Mouse (Mus musculus): ENCODE measurements around the gene Frem2.

The Frem2 gene

DNA sequence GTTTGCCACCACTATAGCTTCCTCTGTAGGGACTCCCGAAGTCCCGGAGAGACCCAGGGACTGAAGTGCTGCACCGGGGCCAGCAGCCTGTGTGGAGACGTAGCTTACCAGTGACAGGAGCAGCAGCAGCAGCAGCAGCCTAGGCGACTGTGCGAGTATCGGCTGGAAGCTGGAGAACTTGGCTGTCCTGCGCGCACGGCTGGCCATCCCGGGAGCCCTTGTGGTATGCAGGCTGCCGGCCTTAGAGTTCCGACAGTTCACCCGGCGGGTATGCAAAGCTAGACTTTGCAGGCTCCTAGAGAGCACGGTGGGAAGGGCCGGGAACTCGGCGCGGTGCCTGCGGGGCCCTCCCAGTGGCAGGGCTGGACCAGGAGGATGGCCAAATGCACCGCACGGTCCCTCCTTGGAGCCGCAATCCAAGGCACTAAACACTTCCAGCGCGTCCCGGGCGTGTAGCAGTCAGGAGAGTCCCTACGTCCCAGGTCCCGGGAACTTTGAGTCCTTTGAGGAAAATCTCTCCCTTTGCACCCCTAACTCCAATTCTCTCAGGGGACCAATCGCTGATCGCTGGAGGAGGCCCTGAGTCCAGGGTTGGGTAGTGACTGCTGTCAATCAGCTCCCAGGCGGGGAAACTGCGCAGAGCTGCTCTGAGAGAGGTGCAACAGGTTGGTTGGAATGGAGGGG lies at the start of gene Frem2:
Gene Frem2 (minus strand): TSS at position 478 of the 684 bp plus-strand sequence.
- DNase-seq (ENCODE audit: low spot score) = peak; percentile 90

DNA sequence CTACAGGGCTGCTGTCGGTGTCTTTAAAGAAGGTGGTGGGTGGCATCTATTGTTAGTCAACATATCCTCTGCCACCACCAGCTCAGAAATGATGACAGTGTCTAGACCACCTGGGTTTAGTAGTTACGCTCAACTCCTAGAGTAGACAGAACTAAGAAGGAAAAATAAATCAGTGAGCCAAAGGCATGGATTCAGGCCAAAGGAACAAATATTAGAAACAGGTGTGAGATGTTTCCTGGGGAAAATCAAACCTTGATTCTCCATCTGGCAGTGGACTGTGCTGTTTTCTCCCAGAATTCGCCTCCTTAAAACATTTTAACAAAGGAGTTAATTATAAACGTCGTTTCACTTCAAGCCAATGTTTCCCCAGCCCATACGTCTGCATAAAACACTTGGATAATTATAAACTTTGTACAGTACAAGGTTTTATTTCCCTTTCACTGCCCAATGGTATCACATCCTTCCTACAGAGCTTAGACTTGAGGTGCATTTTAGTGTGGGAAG lies 48.9 kb upstream of the Frem2 start:
- no peak for DNase-seq (ENCODE audit: low spot score)

GRCm38 (mm10) chr3:53703126-53703505 lies 46.0 kb upstream of the Frem2 start:
- DNase-seq (ENCODE audit: low spot score) = peak; percentile 36

GRCm38 (mm10) chr3:53702421-53703125 lies 45.4 kb upstream of the Frem2 start:
- no peak for DNase-seq (ENCODE audit: low spot score)

DNA sequence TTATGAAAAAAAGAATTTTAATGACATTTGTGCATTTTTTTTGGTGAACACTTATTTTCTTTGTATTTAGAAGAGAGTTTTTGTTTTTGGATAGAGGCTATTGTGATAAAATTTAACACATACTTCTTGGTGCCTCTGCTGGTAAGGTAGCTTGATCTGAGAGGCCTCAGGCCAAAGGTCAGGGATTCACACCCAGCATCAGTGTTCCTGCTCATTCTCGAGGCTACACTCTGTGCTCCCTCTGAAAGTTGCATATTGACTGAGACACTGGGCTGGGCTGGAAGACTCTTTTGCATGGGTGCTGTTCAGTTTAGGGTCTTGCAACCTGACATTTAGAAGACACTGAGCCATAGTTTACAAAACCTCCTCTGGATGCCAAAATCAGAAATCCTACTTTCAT lies 44.8 kb upstream of the Frem2 start:
- no peak for DNase-seq (ENCODE audit: low spot score)

GRCm38 (mm10) chr3:53687776-53688175 lies 30.6 kb upstream of the Frem2 start:
- no peak for DNase-seq (ENCODE audit: low spot score)

- no peak for DNase-seq (ENCODE audit: low spot score)
These were observed 25.1 kb upstream of the Frem2 start for GRCm38 (mm10) chr3:53682244-53682643.

GRCm38 (mm10) chr3:53680816-53681215 lies 23.7 kb upstream of the Frem2 start:
- no peak for DNase-seq (ENCODE audit: low spot score)

DNA sequence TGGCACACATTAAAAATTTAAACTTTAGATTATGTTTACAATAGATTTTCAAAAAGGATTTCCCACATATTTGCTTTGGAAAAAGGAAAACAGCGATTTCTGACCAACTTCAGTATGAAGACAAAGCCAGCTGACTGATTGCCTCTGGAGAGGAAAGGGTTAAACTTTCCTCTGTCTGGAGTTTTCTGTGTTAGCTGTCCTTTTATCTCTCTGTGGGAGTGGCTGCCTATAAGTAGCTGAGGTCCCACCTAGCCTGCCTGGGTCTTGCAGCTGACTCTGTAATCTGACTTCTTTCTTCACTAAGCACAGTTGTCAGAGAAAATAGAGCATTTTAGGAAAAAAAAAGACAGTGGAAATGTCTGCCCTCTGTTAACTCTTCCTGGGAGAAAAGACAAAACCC lies 17.1 kb upstream of the Frem2 start:
- peak; percentile 77 for DNase-seq (ENCODE audit: low spot score)

GRCm38 (mm10) chr3:53669736-53670135 lies 12.6 kb upstream of the Frem2 start:
- no peak for DNase-seq (ENCODE audit: low spot score)

DNA sequence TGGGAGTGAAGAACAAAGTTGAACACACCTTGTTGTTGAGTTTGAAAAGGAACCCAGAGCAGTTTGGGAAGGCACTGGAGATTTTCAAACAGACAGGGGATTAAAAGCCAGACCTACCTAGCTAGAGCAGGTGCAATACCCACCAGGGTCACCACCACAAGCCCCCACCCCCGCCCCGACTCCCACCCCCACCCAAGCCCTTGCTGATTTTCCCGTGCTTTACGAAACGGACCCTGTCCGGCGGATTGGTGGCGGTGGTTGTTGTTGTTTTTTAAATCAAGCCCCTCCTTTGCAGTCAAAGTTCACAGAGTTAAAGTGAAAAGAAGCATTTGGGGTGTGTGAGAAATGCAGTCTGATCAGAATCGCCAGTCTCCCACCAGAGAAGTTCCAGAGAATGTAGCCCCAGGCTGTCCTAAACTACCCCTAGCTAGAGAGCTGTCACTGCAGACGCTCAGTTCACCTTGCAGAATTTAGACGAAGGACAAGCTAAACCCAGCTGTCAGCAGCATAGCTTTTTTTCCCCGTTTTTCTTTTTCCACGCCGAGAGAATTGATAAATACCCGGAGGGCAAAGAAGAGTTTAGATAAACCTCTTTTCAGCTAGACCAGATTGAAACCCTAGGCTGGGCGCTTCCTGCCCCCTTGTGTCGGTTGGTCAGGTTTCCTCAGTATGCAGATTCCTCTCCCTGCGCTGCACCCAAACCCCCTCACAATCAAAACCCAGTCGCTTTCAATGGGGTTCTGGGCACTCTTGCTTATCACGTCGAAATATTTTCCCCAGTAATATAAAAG lies 784 bp upstream of the Frem2 start:
- DNase-seq (ENCODE audit: low spot score) = peak; percentile 77

DNA sequence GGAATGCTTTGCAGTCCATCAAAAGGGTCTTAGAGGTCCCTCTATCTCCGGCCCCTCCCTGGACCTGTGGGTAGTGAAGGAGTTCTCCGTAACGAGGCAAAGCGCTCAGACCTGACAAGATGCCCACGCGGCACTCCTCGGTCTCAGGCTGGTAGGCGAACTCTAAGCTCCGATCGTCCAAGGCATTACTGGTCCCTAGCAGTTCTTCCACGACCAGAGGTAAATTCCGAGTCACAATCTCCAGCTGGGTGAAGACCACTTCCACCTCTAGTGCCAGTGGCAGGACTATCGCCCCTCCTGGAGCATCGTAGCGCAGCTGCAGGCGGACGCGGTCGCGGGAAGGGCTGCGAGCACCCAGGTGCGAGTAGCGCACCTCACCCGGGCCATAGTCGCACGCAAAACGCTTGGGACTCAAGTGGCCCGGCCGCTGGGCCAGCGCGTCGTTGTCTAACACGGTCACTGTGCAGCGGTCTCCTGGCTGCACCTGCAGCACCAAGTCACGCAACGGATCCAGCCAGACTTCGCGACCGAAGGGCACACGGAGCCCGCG lies 752 bp downstream of the Frem2 start:
- peak; percentile 34 for DNase-seq (ENCODE audit: low spot score)

- no peak for DNase-seq (ENCODE audit: low spot score)
These were observed 1.8 kb downstream of the Frem2 start for GRCm38 (mm10) chr3:53655343-53655742.

- peak; percentile 83 for DNase-seq (ENCODE audit: low spot score)
These were observed 7.0 kb downstream of the Frem2 start for GRCm38 (mm10) chr3:53650003-53650748.

DNA sequence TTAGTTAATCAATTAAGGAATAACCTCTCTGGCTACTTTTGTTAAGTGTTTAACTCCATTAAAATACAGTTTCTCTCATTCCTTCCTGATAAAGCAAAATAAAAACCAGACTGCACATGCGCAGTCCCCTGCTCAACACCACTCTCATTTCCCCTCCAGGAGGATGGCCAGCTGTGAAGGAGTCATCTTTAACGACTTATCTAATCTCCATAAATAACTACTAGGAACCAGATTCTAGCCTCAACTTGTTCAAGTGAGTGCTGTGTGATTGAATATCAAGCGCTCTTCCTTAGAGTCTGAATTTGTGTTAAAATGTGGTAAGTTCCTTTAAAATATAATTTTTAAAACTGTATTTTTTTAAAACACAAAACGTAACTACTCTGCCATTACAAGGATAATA lies 7.7 kb downstream of the Frem2 start:
- DNase-seq (ENCODE audit: low spot score) = no peak

GRCm38 (mm10) chr3:53648902-53649301 lies 8.3 kb downstream of the Frem2 start:
- no peak for DNase-seq (ENCODE audit: low spot score)

GRCm38 (mm10) chr3:53635948-53636347 lies 21.2 kb downstream of the Frem2 start:
- DNase-seq (ENCODE audit: low spot score) = no peak

- DNase-seq (ENCODE audit: low spot score) = peak; percentile 11
These were observed 26.0 kb downstream of the Frem2 start for GRCm38 (mm10) chr3:53631126-53631525.

DNA sequence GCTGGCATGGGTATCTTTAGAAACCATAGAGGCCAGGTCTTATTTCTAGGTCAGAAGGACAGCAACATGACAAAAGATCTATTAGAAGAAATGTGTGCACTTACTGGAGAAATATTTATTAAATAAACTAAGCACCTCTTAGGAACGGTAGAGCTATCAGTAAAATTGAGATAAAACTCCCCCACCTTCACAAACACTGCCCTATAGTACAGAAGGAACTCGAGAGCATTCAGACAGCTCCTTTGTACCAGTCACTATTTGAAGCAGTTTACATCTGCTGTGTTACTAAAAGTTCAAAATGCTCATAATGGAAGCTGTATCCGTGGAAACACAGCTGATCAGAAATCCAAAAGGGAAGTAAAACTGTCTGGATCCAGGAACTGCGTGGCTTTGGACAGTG lies 26.5 kb downstream of the Frem2 start:
- DNase-seq (ENCODE audit: low spot score) = no peak

DNA sequence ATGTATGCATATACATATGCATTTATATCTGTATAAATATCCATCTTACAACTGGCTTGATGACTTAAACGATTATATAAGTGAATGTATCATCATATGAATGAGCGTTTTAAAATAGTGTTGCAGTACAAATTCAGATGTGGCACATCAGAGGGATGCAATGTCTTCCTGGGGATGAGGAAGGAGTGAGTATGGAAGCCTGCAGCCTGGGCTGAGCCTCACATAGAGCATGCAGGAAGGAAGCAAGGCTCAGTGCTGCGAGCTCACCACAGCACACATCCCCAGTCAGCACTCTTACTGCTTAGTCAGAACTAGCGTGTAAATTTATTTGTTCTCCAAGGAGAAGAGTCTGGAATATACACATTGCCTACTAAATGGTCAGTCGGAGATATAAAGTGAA lies 27.2 kb downstream of the Frem2 start:
- no peak for DNase-seq (ENCODE audit: low spot score)

DNA sequence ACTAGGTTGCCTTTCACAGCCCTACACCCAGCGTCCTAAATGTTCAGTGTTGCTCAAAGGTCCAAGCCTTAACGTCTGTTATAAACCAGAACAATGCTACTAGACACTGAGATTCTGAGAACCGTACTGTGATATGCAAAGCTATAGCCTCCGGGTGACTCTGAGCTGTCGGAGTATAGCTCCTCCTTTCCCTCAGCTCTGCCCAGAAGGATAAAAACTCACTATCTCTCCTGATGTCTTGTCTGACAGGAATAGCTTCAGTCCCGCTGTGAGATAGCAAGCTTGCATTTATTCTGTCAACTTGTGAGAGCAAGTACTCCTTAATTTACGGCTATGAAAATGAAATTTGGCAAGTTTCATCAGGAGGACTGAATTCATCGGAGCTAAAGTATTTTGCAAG lies 33.9 kb downstream of the Frem2 start:
- no peak for DNase-seq (ENCODE audit: low spot score)

- no peak for DNase-seq (ENCODE audit: low spot score)
These were observed 36.2 kb downstream of the Frem2 start for GRCm38 (mm10) chr3:53620978-53621377.

All from embryo, embryonic 10 days (tissue).